Mouse (Mus musculus) intestine, embryonic 16.5 days (tissue): ENCODE measurements around the gene Ubac2. TPM values are rescaled to one million over a fixed set of nuclear protein-coding genes. Genes with fewer than 3 reads are reported as not detected.
A peak's percentile ranks its signal among the peaks of the same experiment; 100 is the strongest.
"Not testable (repeated sequence)": the region's sequence is repeated elsewhere in the genome, so short reads cannot be mapped to it uniquely, and the experiment has no call there.

ENCODE experiments used
- ATAC-seq: fragments of 200-750 bp; cut with Nextera tagmentation; 2 replicates; pipeline ENCODE4 v1.8.0; 2017; ENCODE audit warnings: moderate TSS enrichment, moderate library complexity
- H3K27ac ChIP-seq: fragments of 300-500 bp; sonication (generic); 2 replicates; pipeline ENCODE4 v1.5.1; 2014; ENCODE audit warnings: mild to moderate bottlenecking, low read length
- H3K27me3 ChIP-seq: fragments of 300-500 bp; sonication (generic); replicated peaks from 2 replicates; pipeline ENCODE4 v1.6.1; 2014; ENCODE audit warnings: low read length, control low read depth, mixed read lengths; ENCODE audit not compliant: control insufficient read depth, insufficient read depth
- H3K36me3 ChIP-seq: fragments of 300-500 bp; sonication (generic); 2 replicates; pipeline ENCODE4 v1.6.1; 2014; ENCODE audit warnings: low read length, control low read depth; ENCODE audit not compliant: control insufficient read depth, insufficient read depth
- H3K4me1 ChIP-seq: fragments of 300-500 bp; sonication (generic); 2 replicates; pipeline ENCODE4 v1.6.1; 2014; ENCODE audit warnings: low read length, control low read depth, mixed read lengths; ENCODE audit not compliant: control insufficient read depth, insufficient read depth
- H3K4me2 ChIP-seq: fragments of 300-500 bp; sonication (generic); 2 replicates; pipeline ENCODE4 v1.6.1; 2014; ENCODE audit warnings: low read depth, low read length, control low read depth
- H3K4me3 ChIP-seq: fragments of 300-500 bp; sonication (generic); 2 replicates; pipeline ENCODE4 v1.5.1; 2014; ENCODE audit warnings: mild to moderate bottlenecking, low read length
- H3K9ac ChIP-seq: fragments of 300-500 bp; sonication (generic); 2 replicates; pipeline ENCODE4 v1.6.1; 2014; ENCODE audit warnings: low read depth, low read length
- H3K9me3 ChIP-seq: fragments of 300-500 bp; sonication (generic); 2 replicates; pipeline ENCODE4 v1.6.1; 2016; ENCODE audit warnings: low read length, control low read depth; ENCODE audit not compliant: control insufficient read depth
- WGBS: fragments of 180-500 bp; shearing (Covaris S2); extraction: QIAGEN DNeasy Blood & Tissue Kit; methylation state at CpG from one replicate; pipeline ENCODE4 v1.1.7; 2014; 5-methylcytosine and 5-hydroxymethylcytosine counted together
- polyA plus RNA-seq: library from polyadenylated mRNA; unstranded; fragments of >200 nt; fragmentation: Nextera tagmentation; extraction: Ambion mirVana; gene quantifications from 2 replicates; pipeline ENCODE4 v1.2.1, GENCODE M21; 2015

Gene Ubac2
- 61.6 and 63.3 TPM in 2 replicates for polyA plus RNA-seq

- Histone ChIP-seq H3K4me1 (peaks cover 31% of the 10 kb centered on the region), H3K4me3 (peak within 1 kb of the TSS; percentile 98), H3K9ac (peak within 1 kb of the TSS; percentile 96), H3K27me3 (no peaks in the 10 kb centered on the region), H3K36me3 (no peaks in the 10 kb centered on the region), H3K4me2 (peak within 1 kb of the TSS; percentile 95), H3K9me3 (no peaks in the 10 kb centered on the region), H3K27ac (peak within 1 kb of the TSS; percentile 99)
- peak; percentile 98 for ATAC-seq
- under 1% methylated on average over 61 of the region's 61 CpGs for WGBS
Observed at GRCm38 (mm10) chr14:121878176-121878858, at the start of gene Ubac2. Ubac2 (plus strand) TSS chr14:121878620.

GRCm38 (mm10) chr14:121829816-121830442 lies 48.5 kb upstream of the Ubac2 start:
- Histone ChIP-seq H3K9ac (no peak overlapping the region), H3K27me3 (no peaks in the 10 kb centered on the region), H3K9me3 (no peaks in the 10 kb centered on the region), H3K4me2 (no peak overlapping the region), H3K36me3 (no peaks in the 10 kb centered on the region), H3K4me3 (no peak overlapping the region), H3K4me1 (peaks cover 9% of the 10 kb centered on the region), H3K27ac (no peak overlapping the region)
- 82% methylated on average over 4 of the region's 4 CpGs for WGBS
- no peak for ATAC-seq

GRCm38 (mm10) chr14:121833001-121833520 lies 45.4 kb upstream of the Ubac2 start:
- WGBS = 84% methylated on average over 2 of the region's 2 CpGs
- Histone ChIP-seq H3K4me3 (no peak overlapping the region), H3K4me2 (no peak overlapping the region), H3K9me3 (no peaks in the 10 kb centered on the region; the same call in 1 of the 2 replicates), H3K27ac (no peak overlapping the region), H3K36me3 (no peaks in the 10 kb centered on the region), H3K9ac (no peak overlapping the region), H3K27me3 (no peaks in the 10 kb centered on the region), H3K4me1 (no peaks in the 10 kb centered on the region)
- no peak for ATAC-seq

- peaks cover 7% of the 10 kb centered on the region; the same call in 1 of the 2 replicates for H3K9me3 ChIP-seq
- no peak overlapping the region for H3K4me3 ChIP-seq
- H3K4me2 ChIP-seq = no peak overlapping the region
- H3K4me1 ChIP-seq = no peaks in the 10 kb centered on the region
- 92% methylated on average over 4 of the region's 4 CpGs for WGBS
- no peaks in the 10 kb centered on the region for H3K27me3 ChIP-seq
- H3K9ac ChIP-seq = no peak overlapping the region
- no peak overlapping the region for H3K27ac ChIP-seq
- no peaks in the 10 kb centered on the region for H3K36me3 ChIP-seq
- no peak for ATAC-seq
Observed at GRCm38 (mm10) chr14:121838161-121838560, 40.3 kb upstream of the Ubac2 start.

GRCm38 (mm10) chr14:121840217-121840616 lies 38.2 kb upstream of the Ubac2 start:
- H3K4me3 ChIP-seq = no peak overlapping the region
- no peaks in the 10 kb centered on the region for H3K36me3 ChIP-seq
- H3K4me1 ChIP-seq = no peaks in the 10 kb centered on the region
- H3K27ac ChIP-seq = no peak overlapping the region
- H3K9ac ChIP-seq = no peak overlapping the region
- peaks cover 7% of the 10 kb centered on the region; the same call in 1 of the 2 replicates for H3K9me3 ChIP-seq
- ATAC-seq = no peak
- no peaks in the 10 kb centered on the region for H3K27me3 ChIP-seq
- H3K4me2 ChIP-seq = no peak overlapping the region
- 93% methylated on average over 8 of the region's 8 CpGs for WGBS

- Histone ChIP-seq H3K36me3 (no peaks in the 10 kb centered on the region), H3K9ac (no peak overlapping the region), H3K27ac (no peak overlapping the region), H3K27me3 (no peaks in the 10 kb centered on the region), H3K4me2 (no peak overlapping the region), H3K9me3 (0 out of 2 replicates have a peak, but pooled peaks cover 7% of the 10 kb centered on the region), H3K4me1 (no peaks in the 10 kb centered on the region), H3K4me3 (no peak overlapping the region)
- WGBS = 69% methylated on average over 8 of the region's 8 CpGs
- ATAC-seq = no peak
Observed at GRCm38 (mm10) chr14:121844486-121844885, 33.9 kb upstream of the Ubac2 start.

- Histone ChIP-seq H3K36me3 (no peaks in the 10 kb centered on the region), H3K4me3 (no peak overlapping the region), H3K9me3 (no peaks in the 10 kb centered on the region; the same call in 1 of the 2 replicates), H3K27me3 (no peaks in the 10 kb centered on the region), H3K9ac (no peak overlapping the region), H3K4me1 (no peaks in the 10 kb centered on the region), H3K4me2 (no peak overlapping the region), H3K27ac (no peak overlapping the region)
- no peak for ATAC-seq
- 98% methylated on average over 1 of the region's 1 CpGs for WGBS
Observed at GRCm38 (mm10) chr14:121851231-121851630, 27.2 kb upstream of the Ubac2 start.

- H3K9me3 ChIP-seq = no peaks in the 10 kb centered on the region; the same call in 1 of the 2 replicates
- H3K4me3 ChIP-seq = no peak overlapping the region
- H3K9ac ChIP-seq = no peak overlapping the region
- H3K4me2 ChIP-seq = no peak overlapping the region
- no peak overlapping the region for H3K27ac ChIP-seq
- WGBS = 79% methylated on average over 8 of the region's 8 CpGs
- H3K27me3 ChIP-seq = no peaks in the 10 kb centered on the region
- H3K36me3 ChIP-seq = no peaks in the 10 kb centered on the region
- H3K4me1 ChIP-seq = no peaks in the 10 kb centered on the region
- ATAC-seq = no peak
Observed at GRCm38 (mm10) chr14:121852531-121852930, 25.9 kb upstream of the Ubac2 start.

- ATAC-seq = peak; percentile 62; the same call in 1 of the 2 replicates
- H3K27me3 ChIP-seq, H3K4me3 ChIP-seq, H3K9ac ChIP-seq, H3K4me2 ChIP-seq, H3K27ac ChIP-seq, H3K4me1 ChIP-seq, H3K36me3 ChIP-seq, H3K9me3 ChIP-seq: not testable (repeated sequence)
- WGBS = 18% methylated on average over 2 of the region's 2 CpGs
Observed at GRCm38 (mm10) chr14:121865162-121865561, 13.3 kb upstream of the Ubac2 start.
